Mouse (Mus musculus) liver, embryonic 13.5 days (tissue): ENCODE results near the gene Sez6l2. TPM values are rescaled to one million over a fixed set of nuclear protein-coding genes. Genes with fewer than 3 reads are reported as not detected.

ENCODE experiments used
- ATAC-seq: fragments of 200-750 bp; cut with Nextera tagmentation; 2 replicates; pipeline ENCODE4 v1.8.0; 2017; ENCODE audit warnings: low read depth, mild to moderate bottlenecking, moderate number of reproducible peaks, moderate library complexity
- DNase-seq: peaks from one replicate; pipeline ENCODE4 v3.0.0; 2022
- H3K27ac ChIP-seq: fragments of 300-500 bp; sonication (generic); 2 replicates; pipeline ENCODE4 v1.5.1; 2015; ENCODE audit warnings: moderate library complexity, mild to moderate bottlenecking, inconsistent platforms
- H3K27me3 ChIP-seq: fragments of 300-500 bp; sonication (generic); 2 replicates; pipeline ENCODE4 v1.6.1; 2015; ENCODE audit warnings: mild to moderate bottlenecking, inconsistent platforms
- H3K36me3 ChIP-seq: fragments of 300-500 bp; sonication (generic); 2 replicates; pipeline ENCODE4 v1.6.1; 2015; ENCODE audit warnings: mild to moderate bottlenecking, inconsistent platforms
- H3K4me1 ChIP-seq: fragments of 300-500 bp; sonication (generic); replicated peaks from 2 replicates; pipeline ENCODE4 v1.6.1; 2015; ENCODE audit warnings: inconsistent platforms
- H3K4me2 ChIP-seq: fragments of 300-500 bp; sonication (generic); 2 replicates; pipeline ENCODE4 v1.6.1; 2015; ENCODE audit warnings: inconsistent platforms, mild to moderate bottlenecking, moderate library complexity
- H3K4me3 ChIP-seq: fragments of 300-500 bp; sonication (generic); replicated peaks from 2 replicates; pipeline ENCODE4 v1.5.1; 2015; ENCODE audit warnings: mild to moderate bottlenecking, inconsistent platforms
- H3K9ac ChIP-seq: fragments of 300-500 bp; sonication (generic); 2 replicates; pipeline ENCODE4 v1.6.1; 2015; ENCODE audit warnings: mild to moderate bottlenecking, inconsistent platforms
- H3K9me3 ChIP-seq: fragments of 300-500 bp; sonication (generic); replicated peaks from 2 replicates; pipeline ENCODE4 v1.6.1; 2016; ENCODE audit warnings: inconsistent platforms
- WGBS: fragments of 180-500 bp; shearing (Covaris S2); methylation state at CpG from one replicate; pipeline ENCODE4 v1.1.7; 2015; ENCODE audit not compliant: insufficient replicate concordance; 5-methylcytosine and 5-hydroxymethylcytosine counted together
- polyA plus RNA-seq: library from polyadenylated mRNA; unstranded; fragments of >200 nt; fragmentation: Nextera tagmentation; extraction: Ambion mirVana; gene quantifications from 2 replicates; pipeline ENCODE4 v1.2.1, GENCODE M21; 2015

Gene Sez6l2
- polyA plus RNA-seq, 1 experiment from 2014 or later: 0.09 TPM

DNA sequence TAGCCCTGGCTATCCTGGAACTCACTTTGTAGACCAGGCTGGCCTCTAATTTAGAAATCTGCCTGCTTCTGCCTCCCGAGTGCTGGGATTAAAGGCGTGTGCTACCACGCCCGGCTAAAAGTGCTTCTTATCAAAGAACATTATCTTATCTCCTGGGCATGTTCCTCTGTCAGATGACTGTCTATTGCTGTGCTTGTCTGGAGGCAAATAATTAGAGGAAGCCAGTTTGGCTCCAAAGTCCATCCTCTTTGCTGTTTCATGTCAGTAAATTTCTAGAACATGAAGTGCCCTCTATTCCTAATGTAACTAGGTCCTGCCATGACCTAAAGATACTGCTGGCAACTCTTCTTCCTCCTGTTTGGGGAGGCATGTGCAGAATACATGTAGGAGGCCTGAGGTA lies 31.7 kb downstream of the Sez6l2 start:
- ATAC-seq (no peak), DNase-seq (no peak)
- H3K9me3 ChIP-seq: no peaks in the 10 kb centered on the region
- peaks cover 38% of the 10 kb centered on the region for H3K36me3 ChIP-seq
- no peaks in the 10 kb centered on the region for H3K27me3 ChIP-seq
- H3K4me2 ChIP-seq: no peak overlapping the region
- no peak overlapping the region for H3K27ac ChIP-seq
- H3K4me3 ChIP-seq: no peak overlapping the region
- 47% methylated on average over 4 of the region's 4 CpGs for WGBS
- no peak overlapping the region for H3K9ac ChIP-seq
- peaks cover 41% of the 10 kb centered on the region for H3K4me1 ChIP-seq

DNA sequence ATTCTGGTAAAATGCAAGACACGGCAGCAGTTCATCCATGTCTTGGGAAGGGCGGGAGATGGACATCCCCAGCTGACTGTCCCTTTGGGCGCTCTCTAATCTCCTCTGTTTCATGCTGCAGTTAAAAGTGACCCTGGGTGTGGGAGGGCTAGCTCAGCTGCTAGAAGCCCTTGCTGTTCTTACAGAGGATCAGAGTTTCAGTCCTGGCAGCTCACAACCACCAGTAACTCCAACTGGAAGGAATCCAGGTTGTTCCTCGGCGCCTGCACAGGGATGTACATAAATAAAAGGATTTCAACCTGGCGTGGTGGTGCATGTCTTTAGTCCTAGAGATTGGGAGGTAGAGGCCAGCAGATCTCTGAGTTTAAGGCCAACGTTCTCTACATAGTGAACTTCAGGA lies 32.8 kb downstream of the Sez6l2 start:
- no peak overlapping the region for H3K9ac ChIP-seq
- no peak overlapping the region for H3K4me2 ChIP-seq
- no peaks in the 10 kb centered on the region for H3K27me3 ChIP-seq
- DNase-seq (no peak), ATAC-seq (no peak)
- H3K27ac ChIP-seq: no peak overlapping the region
- WGBS: 71% methylated on average over 7 of the region's 7 CpGs
- H3K9me3 ChIP-seq: no peaks in the 10 kb centered on the region
- H3K4me1 ChIP-seq: peaks cover 31% of the 10 kb centered on the region
- no peak overlapping the region for H3K4me3 ChIP-seq
- H3K36me3 ChIP-seq: peaks cover 33% of the 10 kb centered on the region

DNA sequence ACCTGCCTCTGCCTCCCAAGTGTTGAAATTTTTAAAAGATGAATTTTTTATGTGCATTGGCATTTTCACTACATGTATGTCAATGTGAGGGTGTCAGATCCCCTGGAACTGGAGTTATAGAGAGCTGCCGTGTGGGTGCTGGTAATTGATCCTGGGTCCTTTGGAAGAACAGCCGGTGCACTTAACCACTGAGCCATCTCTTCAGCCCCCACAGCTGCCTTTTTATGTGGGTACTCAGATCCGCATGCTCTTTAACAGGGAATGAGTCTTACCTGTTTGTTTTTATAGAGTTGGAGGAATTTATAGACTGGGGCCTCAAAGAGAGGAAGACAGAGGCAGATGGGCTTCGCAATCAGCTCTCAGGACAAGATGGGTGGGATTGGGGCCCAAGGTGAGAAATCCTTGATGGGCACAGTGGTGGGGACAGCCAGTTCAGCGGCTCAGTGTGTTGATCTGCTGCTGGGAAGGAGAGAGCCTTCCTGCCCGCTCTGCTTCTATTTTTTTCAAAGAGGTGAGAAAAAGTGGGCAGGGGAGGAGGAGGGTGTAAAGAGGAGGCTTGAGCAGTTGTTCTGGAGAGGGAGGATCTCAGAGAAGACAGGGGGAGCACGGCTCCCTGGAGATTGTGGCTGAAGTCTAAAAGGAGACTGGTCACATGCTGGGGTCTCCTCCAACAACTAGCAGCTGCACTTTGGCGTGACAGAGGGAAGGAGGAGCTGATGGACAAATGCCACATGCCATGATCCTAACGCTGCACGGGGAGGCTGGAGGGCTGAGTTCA lies 34.5 kb downstream of the Sez6l2 start:
- DNase-seq: no peak
- ATAC-seq: no peak
- H3K9me3 ChIP-seq: no peaks in the 10 kb centered on the region
- WGBS: 56% methylated on average over 10 of the region's 10 CpGs
- H3K27me3 ChIP-seq: no peaks in the 10 kb centered on the region
- no peak overlapping the region for H3K4me3 ChIP-seq
- no peak overlapping the region for H3K4me2 ChIP-seq
- no peak overlapping the region for H3K9ac ChIP-seq
- no peak overlapping the region for H3K27ac ChIP-seq
- H3K4me1 ChIP-seq: peaks cover 17% of the 10 kb centered on the region
- peaks cover 16% of the 10 kb centered on the region for H3K36me3 ChIP-seq

DNA sequence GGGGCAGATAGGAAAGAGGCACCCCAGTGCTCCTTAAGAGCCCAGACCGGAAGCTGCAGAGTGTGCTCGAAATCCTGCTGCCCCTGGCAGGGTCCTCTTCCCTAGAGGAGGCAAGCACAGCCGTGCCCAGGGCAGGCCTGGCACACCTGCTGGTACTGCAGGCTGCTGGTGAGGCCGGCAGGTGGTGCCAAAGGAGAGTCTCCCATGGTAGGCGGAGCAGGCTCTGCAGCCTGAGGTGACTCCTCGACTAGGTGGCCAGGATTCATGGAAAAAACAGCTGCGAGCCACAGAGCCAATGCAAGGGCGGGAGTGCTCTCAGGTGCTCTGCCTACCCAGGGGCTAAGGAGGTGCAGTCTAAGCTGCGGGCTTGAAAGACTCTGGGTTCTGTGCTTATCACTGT lies 36.0 kb downstream of the Sez6l2 start:
- WGBS: 45% methylated on average over 9 of the region's 9 CpGs

DNA sequence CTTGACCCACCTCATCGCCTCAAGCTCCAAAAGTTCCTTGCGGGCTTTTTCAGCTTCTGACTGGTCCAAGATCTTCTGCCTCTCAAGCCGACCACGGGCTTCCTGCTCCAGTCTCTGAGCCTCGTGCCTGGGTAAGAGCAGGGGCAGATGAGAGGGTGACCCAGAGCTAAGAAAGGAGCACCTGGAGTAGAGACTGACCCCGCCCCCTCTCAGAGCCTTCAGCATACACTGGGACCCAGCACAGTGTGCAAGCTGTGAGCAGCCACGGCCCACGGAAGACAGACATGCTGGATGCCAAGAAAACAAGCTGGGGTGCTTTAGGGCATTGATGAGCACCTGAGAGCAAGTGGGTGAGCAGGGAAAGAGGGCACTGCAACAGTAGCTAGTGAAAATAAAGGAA lies 38.5 kb downstream of the Sez6l2 start:
- DNase-seq (no peak), ATAC-seq (no peak)
- H3K27me3 ChIP-seq: no peaks in the 10 kb centered on the region
- H3K9me3 ChIP-seq: no peaks in the 10 kb centered on the region
- H3K36me3 ChIP-seq: no peaks in the 10 kb centered on the region
- no peak overlapping the region for H3K9ac ChIP-seq
- H3K4me1 ChIP-seq: no peaks in the 10 kb centered on the region
- WGBS: 57% methylated on average over 8 of the region's 8 CpGs
- no peak overlapping the region for H3K4me3 ChIP-seq
- no peak overlapping the region for H3K4me2 ChIP-seq
- no peak overlapping the region for H3K27ac ChIP-seq

More for the DNA sequence above, 36.0 kb downstream of the Sez6l2 start:
- no peak for ATAC-seq
- H3K4me2 ChIP-seq: no peak overlapping the region
- H3K4me1 ChIP-seq: peaks cover 11% of the 10 kb centered on the region
- H3K27ac ChIP-seq: no peak overlapping the region
- H3K36me3 ChIP-seq: 0 out of 2 replicates have a peak, but pooled peaks cover 3% of the 10 kb centered on the region
- no peak for DNase-seq
- no peaks in the 10 kb centered on the region for H3K9me3 ChIP-seq
- no peaks in the 10 kb centered on the region for H3K27me3 ChIP-seq
- H3K4me3 ChIP-seq: no peak overlapping the region
- no peak overlapping the region for H3K9ac ChIP-seq

DNA sequence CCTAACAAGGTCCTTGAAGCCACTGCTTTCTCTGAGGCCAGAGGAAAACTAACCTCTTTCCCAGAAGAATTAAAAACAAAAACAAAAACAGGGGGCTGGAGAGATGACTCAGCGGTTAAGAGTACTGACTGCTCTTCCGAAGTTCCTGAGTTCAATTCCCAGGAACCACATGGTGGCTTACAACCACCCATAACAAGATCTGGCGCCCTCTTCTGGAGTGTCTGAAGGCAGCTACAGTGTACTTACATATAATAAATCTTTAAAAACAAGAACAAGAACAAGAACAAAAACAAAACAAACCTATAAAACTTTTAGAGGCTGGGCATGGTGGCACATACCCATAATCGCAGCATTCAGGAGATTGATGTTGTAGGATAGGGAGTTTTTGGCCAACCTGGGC lies 46.1 kb downstream of the Sez6l2 start:
- Histone ChIP-seq H3K9me3 (no peaks in the 10 kb centered on the region), H3K4me1 (no peaks in the 10 kb centered on the region), H3K27ac (no peak overlapping the region), H3K36me3 (peaks cover 9% of the 10 kb centered on the region; the same call in 1 of the 2 replicates), H3K4me2 (no peak overlapping the region), H3K9ac (no peak overlapping the region), H3K4me3 (no peak overlapping the region), H3K27me3 (no peaks in the 10 kb centered on the region)
- DNase-seq (no peak), ATAC-seq (no peak)
- 64% methylated on average over 4 of the region's 4 CpGs for WGBS

DNA sequence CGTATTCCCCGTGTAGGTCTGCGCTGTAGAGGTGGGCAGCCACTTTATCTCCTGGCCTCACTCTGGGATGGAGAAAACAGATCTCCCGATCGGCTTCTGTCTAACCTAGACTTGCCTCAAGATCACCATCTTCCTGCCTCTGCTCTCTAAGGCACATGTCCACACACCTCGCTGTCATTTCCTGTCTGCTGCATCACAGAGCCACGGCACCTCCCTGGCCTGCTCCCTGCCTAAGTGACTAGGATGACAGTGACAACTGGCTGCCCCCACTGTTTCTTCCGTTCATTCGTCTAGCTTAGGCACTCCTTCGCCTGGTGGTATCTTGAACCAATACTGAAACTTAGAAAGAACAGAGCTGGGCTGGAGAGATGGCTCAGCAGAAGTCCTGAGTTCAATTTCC lies 49.2 kb downstream of the Sez6l2 start:
- Histone ChIP-seq H3K9me3 (no peaks in the 10 kb centered on the region), H3K4me1 (no peaks in the 10 kb centered on the region), H3K9ac (no peak overlapping the region), H3K4me3 (no peak overlapping the region), H3K27me3 (no peaks in the 10 kb centered on the region), H3K27ac (no peak overlapping the region), H3K4me2 (no peak overlapping the region), H3K36me3 (peaks cover 9% of the 10 kb centered on the region; the same call in 1 of the 2 replicates)
- ATAC-seq (no peak), DNase-seq (no peak)
- WGBS: 46% methylated on average over 10 of the region's 10 CpGs

DNA sequence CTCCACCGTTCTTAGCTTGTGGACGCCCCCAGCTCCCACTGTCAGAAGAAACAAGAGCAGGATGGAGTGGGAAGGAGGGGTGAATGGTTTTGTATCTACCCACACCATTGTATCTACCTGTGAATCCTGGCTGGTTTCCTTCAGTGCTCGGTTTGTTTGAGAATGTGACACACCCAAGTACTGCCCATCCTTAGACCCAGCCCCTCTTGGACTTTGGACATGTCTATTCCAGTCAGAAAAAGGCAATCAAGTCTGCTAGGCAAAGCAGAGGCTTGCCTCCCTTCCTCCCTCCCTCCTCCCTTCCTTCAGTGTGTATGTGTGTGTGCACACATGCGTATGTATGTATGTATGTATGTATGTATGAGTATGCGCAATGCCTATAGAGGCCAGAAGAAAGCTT lies 53.3 kb downstream of the Sez6l2 start:
- ATAC-seq (no peak), DNase-seq (no peak)
- Histone ChIP-seq H3K27ac (no peak overlapping the region), H3K4me3 (no peak overlapping the region), H3K4me1 (peaks cover 21% of the 10 kb centered on the region), H3K9me3 (no peaks in the 10 kb centered on the region), H3K4me2 (no peak overlapping the region), H3K27me3 (no peaks in the 10 kb centered on the region), H3K9ac (no peak overlapping the region), H3K36me3 (no peaks in the 10 kb centered on the region)
- 80% methylated on average over 5 of the region's 5 CpGs for WGBS

DNA sequence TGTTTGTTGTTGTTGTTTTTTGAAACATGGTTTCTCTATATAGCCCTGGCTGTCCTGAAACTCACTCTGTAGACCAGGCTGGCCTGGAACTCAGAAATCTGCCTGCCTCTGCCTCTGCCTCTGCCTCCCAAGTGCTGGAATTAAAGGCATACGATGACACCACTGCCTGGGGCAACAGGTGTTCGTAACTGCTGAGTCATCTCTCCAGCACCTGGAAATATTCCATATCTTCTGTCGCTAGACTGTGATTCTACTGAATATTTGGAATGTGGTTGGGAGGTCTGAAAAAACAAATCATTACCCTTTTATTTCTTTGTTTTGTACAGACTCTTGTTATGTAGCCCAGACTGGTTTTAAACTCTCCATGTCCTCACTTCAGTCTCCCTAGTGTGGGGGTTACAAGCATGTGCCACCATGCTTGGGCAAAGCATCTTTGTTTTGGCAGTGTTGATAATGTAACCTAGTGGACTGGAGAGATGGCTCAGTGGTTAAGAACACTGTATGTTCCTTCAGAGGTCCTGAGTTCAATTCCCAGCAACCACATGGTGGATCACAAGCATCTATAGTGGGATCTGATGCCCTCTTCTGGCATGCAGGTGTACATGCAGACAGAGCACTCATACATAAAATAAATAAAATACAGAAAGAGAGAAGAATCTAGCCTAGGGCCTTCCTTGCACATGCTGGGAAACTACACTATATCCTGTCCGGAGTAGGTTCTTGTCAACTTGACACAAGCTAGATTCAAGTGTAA lies 53.9 kb downstream of the Sez6l2 start:
- Histone ChIP-seq H3K27me3 (no peaks in the 10 kb centered on the region), H3K4me1 (peaks cover 28% of the 10 kb centered on the region), H3K36me3 (no peaks in the 10 kb centered on the region), H3K9me3 (no peaks in the 10 kb centered on the region), H3K27ac (no peak overlapping the region), H3K9ac (no peak overlapping the region), H3K4me3 (no peak overlapping the region), H3K4me2 (no peak overlapping the region)
- ATAC-seq: no peak
- 72% methylated on average over 4 of the region's 4 CpGs for WGBS
- no peak for DNase-seq

DNA sequence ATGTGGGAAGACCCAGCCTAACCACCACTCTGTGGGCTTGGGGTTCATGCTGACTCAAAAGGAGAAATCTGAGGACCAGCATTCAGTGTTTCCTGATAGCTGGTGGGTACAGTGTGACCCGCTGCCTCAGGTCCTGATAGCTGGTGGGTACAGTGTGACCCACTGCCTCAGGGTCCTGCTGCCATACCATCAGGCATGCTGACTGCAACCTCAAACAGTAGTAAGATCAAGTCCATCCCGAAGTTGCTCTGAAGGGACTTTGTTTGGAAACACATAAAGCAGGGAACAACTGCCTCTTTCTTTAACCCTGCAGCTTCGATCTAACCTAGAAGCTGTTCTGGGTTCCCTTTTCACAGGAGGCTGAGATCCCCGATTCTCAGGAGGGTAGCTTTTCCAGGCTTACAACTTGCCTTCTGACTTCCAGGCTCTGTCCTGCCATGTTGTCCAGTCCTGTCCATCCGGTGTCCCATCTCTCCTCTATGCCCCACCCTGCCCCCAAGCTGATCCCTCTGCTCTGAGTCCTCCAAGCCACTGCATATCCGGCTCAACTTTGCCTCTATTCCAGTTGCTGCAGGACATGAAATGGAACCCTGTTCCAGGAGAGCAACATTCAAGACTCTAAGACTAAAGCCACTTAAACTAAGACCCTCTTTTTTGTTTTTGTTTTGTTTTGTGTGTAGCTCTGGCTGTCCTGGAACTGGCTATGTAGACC lies 57.1 kb downstream of the Sez6l2 start:
- Histone ChIP-seq H3K4me1 (peaks cover 56% of the 10 kb centered on the region), H3K4me2 (no peak overlapping the region), H3K36me3 (0 out of 2 replicates have a peak, but pooled peaks cover under 1% of the 10 kb centered on the region), H3K9ac (no peak overlapping the region), H3K9me3 (no peaks in the 10 kb centered on the region), H3K27ac (peak overlapping the region; percentile 93), H3K27me3 (no peaks in the 10 kb centered on the region), H3K4me3 (no peak overlapping the region)
- 79% methylated on average over 6 of the region's 6 CpGs for WGBS
- ATAC-seq: no peak
- no peak for DNase-seq

DNA sequence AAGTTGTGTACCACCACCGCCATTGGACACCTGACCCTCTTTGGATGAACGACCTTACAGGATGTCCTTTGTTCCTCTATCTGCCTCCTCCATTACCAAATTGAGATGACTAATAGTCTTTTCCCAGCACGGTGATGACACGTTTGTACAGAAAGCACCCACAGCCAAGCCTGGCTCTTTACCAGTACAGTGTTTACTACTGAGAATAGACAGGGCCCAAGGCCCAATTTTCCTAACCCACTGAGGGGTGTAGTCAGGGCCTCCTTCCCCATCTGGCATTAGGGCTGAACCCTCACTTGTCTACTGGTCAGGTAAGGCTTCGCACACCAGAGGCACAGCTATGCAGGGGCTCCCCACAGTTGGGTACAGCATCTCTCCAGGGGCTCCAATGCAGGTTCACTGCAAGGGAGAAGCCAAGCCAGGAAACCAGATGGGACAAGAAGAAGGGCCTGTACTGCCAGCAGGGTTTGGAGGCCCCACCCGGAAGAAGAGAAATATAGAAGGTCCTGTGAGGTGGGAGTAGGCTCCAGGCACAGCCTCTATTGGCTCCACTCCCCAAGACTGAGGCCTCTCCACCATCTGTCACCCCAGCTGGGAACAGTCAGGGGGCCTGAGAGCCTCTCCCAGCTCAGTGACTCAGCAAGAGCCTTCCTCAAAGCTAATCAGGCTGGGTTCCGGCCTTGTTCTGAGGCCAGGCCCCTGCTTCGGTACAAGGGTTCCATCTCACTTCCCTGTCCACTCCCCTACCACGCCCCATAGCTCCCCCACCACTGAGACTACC lies 58.1 kb downstream of the Sez6l2 start:
- ATAC-seq (peak; percentile 96), DNase-seq (peak; percentile 79)
- peak overlapping the region; percentile 56 for H3K4me2 ChIP-seq
- H3K27ac ChIP-seq: peak overlapping the region; percentile 93
- H3K9ac ChIP-seq: peak overlapping the region; percentile 64
- peaks cover 65% of the 10 kb centered on the region for H3K4me1 ChIP-seq
- 32% methylated on average over 9 of the region's 9 CpGs for WGBS
- H3K9me3 ChIP-seq: no peaks in the 10 kb centered on the region
- H3K27me3 ChIP-seq: no peaks in the 10 kb centered on the region
- peak overlapping the region; percentile 12; the same call in 1 of the 2 replicates for H3K4me3 ChIP-seq
- peaks cover 10% of the 10 kb centered on the region for H3K36me3 ChIP-seq
